Mouse (Mus musculus): ENCODE results near the gene Ugt1a6b.

DNA sequence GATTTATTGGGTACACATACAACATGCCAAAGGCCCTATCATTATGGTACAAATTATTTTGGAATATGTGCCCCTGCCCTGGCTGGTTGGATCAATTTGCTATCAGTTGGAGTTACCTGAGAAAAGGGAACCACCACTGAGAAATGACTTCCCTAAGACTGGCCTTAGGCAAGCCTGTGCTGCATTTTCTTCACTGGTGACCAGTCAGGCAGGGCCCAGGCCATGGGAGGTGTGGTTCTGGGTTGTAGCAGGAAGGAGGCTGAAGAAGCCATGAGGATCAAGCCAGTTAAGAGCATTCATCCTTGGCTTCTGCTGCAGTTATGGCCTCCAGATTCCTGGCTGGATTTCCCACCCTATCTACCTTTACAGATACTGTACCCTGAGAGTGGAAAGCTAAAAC is 10.7 kb upstream of the Ugt1a6b start:
- no peak for TF ChIP-seq CTCF (IDR thresholded peaks at IDR 0.05; ENCODE audit: insufficient read depth, low read depth, low read length)
- TF ChIP-seq POLR2A (IDR thresholded peaks at IDR 0.05; ENCODE audit: insufficient read depth, low read depth, low read length) = no peak

Measured in olfactory bulb, adult 2 months (tissue).